Mouse (Mus musculus) left cerebral cortex, adult 9 months (tissue): ENCODE measurements around the gene Mat2b.

Experiments
- DNase-seq, 2 experiments: peaks; one replicate each; pipeline ENCODE4 v3.0.0; 2022; ENCODE audit warnings: low spot score in 2 of 2

The Mat2b gene

DNA sequence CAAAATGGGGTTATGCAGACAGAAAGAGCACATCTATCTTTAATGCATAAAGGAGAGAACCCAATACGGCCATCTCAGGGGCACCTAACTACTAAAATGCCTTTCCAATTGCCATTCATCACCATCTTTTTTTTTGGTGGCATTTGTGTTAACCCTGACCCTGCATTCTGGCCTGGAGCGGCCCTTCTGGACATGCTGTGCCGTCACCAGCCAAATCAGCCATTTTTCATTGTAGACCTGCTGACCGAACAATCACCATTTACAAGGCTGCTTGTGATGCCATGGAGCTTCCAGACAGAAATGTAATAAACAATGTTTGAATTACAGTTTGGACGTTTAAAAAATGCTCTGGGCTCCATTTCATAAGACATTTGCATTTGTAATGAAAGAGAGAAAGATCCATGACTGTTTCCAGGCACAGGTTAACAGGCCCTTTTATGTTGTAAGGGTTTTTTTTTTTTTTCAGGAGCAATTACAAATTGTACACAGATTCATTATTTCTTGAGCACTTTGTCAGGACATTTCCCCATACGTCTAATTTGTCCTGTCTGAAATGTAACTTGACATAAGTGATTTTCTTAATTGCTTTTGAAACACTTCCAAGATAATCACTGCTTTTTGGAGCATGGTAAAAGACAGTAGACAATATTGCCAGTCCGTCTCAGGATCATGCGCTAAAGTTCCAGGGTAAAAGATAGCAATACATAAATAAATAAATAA is 45.1 kb downstream of the Mat2b start:
- DNase-seq = no peak

DNA sequence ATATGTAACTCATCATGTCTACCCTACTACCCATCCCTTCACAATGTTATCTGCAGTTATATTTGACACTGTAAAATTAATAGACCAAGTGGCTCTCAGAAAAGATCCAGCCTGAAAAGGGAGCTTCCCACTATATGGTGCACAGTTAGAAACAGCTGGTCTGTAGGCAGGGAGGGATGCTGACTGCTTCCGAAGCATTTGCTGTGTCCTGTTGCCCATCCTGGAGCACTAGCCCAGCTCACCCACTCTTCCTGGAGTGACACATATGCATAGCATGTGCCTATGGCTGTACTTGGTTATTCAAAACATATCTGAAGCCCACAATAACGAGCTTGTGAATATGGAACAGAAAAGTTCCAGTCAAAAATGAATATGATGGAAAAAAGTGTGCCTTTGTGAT is 47.8 kb downstream of the Mat2b start:
- DNase-seq = peak in 1 of 2 experiments; percentile 51
